Mouse (Mus musculus): ENCODE measurements at regions not wholly inside any gene's neighbourhood (a gene's known extent, or its start where the extent isn't known, plus 50 kb on each side); places are given as distances from the start of the nearest gene placed in this dataset.

DNA sequence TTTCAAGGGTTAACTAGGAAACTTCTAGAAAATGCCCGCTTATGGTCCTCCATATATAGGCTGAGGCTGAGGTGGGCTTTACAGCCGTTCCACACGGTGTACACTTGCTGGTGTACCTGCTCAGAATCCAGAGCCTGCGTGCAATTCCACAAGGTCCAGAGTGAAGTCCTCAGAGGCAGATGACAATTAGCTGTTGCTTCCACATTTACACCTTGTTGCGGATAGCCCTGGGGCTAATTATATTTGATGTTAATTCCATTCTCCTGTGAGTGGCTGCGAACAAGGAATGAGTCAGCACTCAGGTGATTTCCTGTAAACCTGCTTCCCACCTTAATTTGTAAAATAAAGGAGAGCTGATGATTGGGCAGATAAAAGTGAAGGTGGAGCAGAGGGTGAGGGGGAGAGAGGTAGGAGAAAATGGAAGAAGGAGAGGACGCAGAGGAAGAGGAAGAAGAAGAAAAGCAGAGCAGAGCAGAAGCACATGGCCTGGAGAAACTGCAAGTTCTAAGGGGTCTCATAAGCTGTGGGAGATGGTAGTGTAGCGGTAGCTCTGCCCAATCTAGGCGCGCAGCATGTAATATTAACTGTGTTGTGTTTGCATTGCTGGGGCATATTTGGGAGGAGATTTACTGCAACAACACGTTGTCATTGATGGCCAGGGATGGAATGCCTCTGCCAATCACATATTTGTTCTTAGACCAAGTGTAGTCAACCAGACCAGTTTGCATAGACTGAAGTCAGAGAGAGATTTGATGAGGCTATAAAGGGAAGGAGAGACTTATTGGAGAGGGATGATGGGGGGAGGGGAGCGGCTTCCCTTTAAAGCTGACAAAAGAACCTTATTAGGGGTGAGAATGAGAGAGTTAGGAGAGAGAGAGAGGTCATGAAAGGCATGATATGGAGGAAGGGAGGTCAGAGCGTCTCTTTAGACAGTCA, 82.5 kb downstream of the Tmem130 start:
- TF ChIP-seq CTCF (IDR thresholded peaks at IDR 0.05) (no peak), POLR2A (IDR thresholded peaks at IDR 0.05; ENCODE audit: insufficient read depth, low read depth, low read length) (no peak)
